Mouse (Mus musculus) kidney, embryonic 14.5 days (tissue): ENCODE measurements around the gene Hint3. TPM values are rescaled to one million over a fixed set of nuclear protein-coding genes. Genes with fewer than 3 reads are reported as not detected.

Experiments
- polyA plus RNA-seq: library from polyadenylated mRNA; unstranded; fragments of >200 nt; fragmentation: Nextera tagmentation; extraction: Ambion mirVana; gene quantifications from 2 replicates; pipeline ENCODE4 v1.2.1, GENCODE M21; 2014

The Hint3 gene
- polyA plus RNA-seq, 1 experiment from 2014 or later: 24.0 TPM

Other genes with a start within 250 kb of the Hint3 start
- 32.8 and 42.8 TPM in 2 replicates for gene Trmt11, start 28.9 kb downstream of the Hint3 start, polyA plus RNA-seq
- 16.8 and 19.1 TPM in 2 replicates for gene Ncoa7, start 173.7 kb upstream of the Hint3 start, polyA plus RNA-seq
- gene Hey2, start 213.2 kb upstream of the Hint3 start, polyA plus RNA-seq: 4.3 and 7.0 TPM in 2 replicates